Mouse (Mus musculus): ENCODE measurements around the gene Cdkl2. TPM values are rescaled to one million over a fixed set of nuclear protein-coding genes. Genes with fewer than 3 reads are reported as not detected.

Gene Cdkl2
- polyA plus RNA-seq, 1 experiment from 2014 or later, result 0.77 TPM

- no peak for DNase-seq (ENCODE audit: low spot score)
- WGBS, result 88% methylated on average over 3 of the region's 3 CpGs
- Histone ChIP-seq H3K9me3 (no peaks in the 10 kb centered on the region), H3K27me3 (ENCODE audit: insufficient read depth, poor library complexity, severe bottlenecking) (no peaks in the 10 kb centered on the region), H3K27ac (no peak overlapping the region), H3K4me1 (replicated peaks) (peaks cover 26% of the 10 kb centered on the region), H3K4me3 (0 out of 2 replicates have a peak overlapping the region, but pooled peaks have one; percentile 2), H3K36me3 (peaks cover 19% of the 10 kb centered on the region)
Measured at GRCm38 (mm10) chr5:91960606-91961254, 83.0 kb downstream of the Cdkl2 start.

DNA sequence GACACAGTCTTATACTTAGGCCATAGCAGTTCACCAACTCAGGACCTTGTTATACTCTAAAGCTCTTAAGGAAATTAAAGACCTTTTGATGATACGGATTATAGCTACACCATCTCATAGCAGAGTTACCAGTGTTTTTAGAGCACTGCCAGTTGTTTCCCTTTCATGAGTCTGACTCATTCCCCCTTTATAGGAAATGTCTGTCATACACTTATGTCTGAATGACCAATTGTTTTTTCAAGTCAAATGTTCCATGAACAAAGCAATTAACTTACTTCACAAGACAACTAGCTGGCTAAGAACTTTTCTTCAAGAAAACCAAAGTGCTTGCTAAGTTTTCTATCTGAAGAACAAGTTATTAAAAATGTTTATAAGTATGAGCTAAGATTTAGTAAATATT lies 83.7 kb downstream of the Cdkl2 start:
- H3K4me3 ChIP-seq, result no peak overlapping the region
- peaks cover 25% of the 10 kb centered on the region for H3K36me3 ChIP-seq
- WGBS, result 88% methylated on average over 1 of the region's 1 CpGs
- H3K27me3 ChIP-seq (ENCODE audit: insufficient read depth, poor library complexity, severe bottlenecking), result no peaks in the 10 kb centered on the region
- peaks cover 26% of the 10 kb centered on the region for H3K4me1 ChIP-seq (replicated peaks)
- no peak overlapping the region for H3K27ac ChIP-seq
- DNase-seq (ENCODE audit: low spot score), result no peak
- no peaks in the 10 kb centered on the region for H3K9me3 ChIP-seq

- no peak for DNase-seq (ENCODE audit: low spot score)
- H3K36me3 ChIP-seq, result peaks cover 33% of the 10 kb centered on the region
- H3K9me3 ChIP-seq, result no peaks in the 10 kb centered on the region
- no peak overlapping the region for H3K4me3 ChIP-seq
- peaks cover 26% of the 10 kb centered on the region for H3K4me1 ChIP-seq (replicated peaks)
- 91% methylated on average over 1 of the region's 1 CpGs for WGBS
- no peak overlapping the region for H3K27ac ChIP-seq
- H3K27me3 ChIP-seq (ENCODE audit: insufficient read depth, poor library complexity, severe bottlenecking), result no peaks in the 10 kb centered on the region
Measured at GRCm38 (mm10) chr5:91959096-91959495, 84.6 kb downstream of the Cdkl2 start.

- 89% methylated on average over 3 of the region's 3 CpGs for WGBS
- H3K27me3 ChIP-seq (ENCODE audit: insufficient read depth, poor library complexity, severe bottlenecking), result no peaks in the 10 kb centered on the region
- no peak overlapping the region for H3K4me3 ChIP-seq
- peaks cover 20% of the 10 kb centered on the region for H3K4me1 ChIP-seq (replicated peaks)
- H3K27ac ChIP-seq, result no peak overlapping the region
- H3K9me3 ChIP-seq, result no peaks in the 10 kb centered on the region
- DNase-seq (ENCODE audit: low spot score), result no peak
- peaks cover 48% of the 10 kb centered on the region for H3K36me3 ChIP-seq
Measured at GRCm38 (mm10) chr5:91956991-91957760, 86.5 kb downstream of the Cdkl2 start.

Other genes starting within 250 kb of the Cdkl2 start
- gene Rchy1, start 80.8 kb downstream of the Cdkl2 start, polyA plus RNA-seq (2016; fragmentation: Nextera tagmentation; extraction: Ambion mirVana), result 59.2 and 62.9 TPM in 2 replicates
- gene Odaph, start 56.4 kb downstream of the Cdkl2 start, polyA plus RNA-seq (2016; fragmentation: Nextera tagmentation; extraction: Ambion mirVana), result not detected in 2 replicates
- gene G3bp2, start 39.8 kb upstream of the Cdkl2 start, polyA plus RNA-seq (2016; fragmentation: Nextera tagmentation; extraction: Ambion mirVana), result 273 and 276 TPM in 2 replicates
- gene Uso1, start 94.1 kb upstream of the Cdkl2 start, polyA plus RNA-seq (2016; fragmentation: Nextera tagmentation; extraction: Ambion mirVana), result 36.6 and 38.5 TPM in 2 replicates
- not detected in 2 replicates for gene U90926, start 171.5 kb upstream of the Cdkl2 start, polyA plus RNA-seq (2016; fragmentation: Nextera tagmentation; extraction: Ambion mirVana)
- 0.16 and 0.22 TPM in 2 replicates for gene Ppef2, start 212.4 kb upstream of the Cdkl2 start, polyA plus RNA-seq (2016; fragmentation: Nextera tagmentation; extraction: Ambion mirVana)
- 3.8 and 5.7 TPM in 2 replicates for gene Naaa, start 234.3 kb upstream of the Cdkl2 start, polyA plus RNA-seq (2016; fragmentation: Nextera tagmentation; extraction: Ambion mirVana)